Mouse (Mus musculus): ENCODE data around the gene Usp53.
"Not testable (repeated sequence)": the region's sequence is repeated elsewhere in the genome, so short reads cannot be mapped to it uniquely, and the experiment has no call there.

Usp53 gene

GRCm38 (mm10) chr3:122943387-122943890 is 40.9 kb downstream of the Usp53 start:
- no peak for DNase-seq (ENCODE audit: low spot score)

GRCm38 (mm10) chr3:122939215-122939614 is 45.1 kb downstream of the Usp53 start:
- DNase-seq (ENCODE audit: low spot score): peak; percentile 43

- not testable (repeated sequence) for DNase-seq (ENCODE audit: low spot score)
Measured at GRCm38 (mm10) chr3:122937176-122937575, 47.1 kb downstream of the Usp53 start.

GRCm38 (mm10) chr3:122932466-122932865 is 51.8 kb downstream of the Usp53 start:
- DNase-seq (ENCODE audit: low spot score): no peak

GRCm38 (mm10) chr3:122929723-122930122 is 54.6 kb downstream of the Usp53 start:
- no peak for DNase-seq (ENCODE audit: low spot score)

GRCm38 (mm10) chr3:122924009-122924914 is 60.0 kb downstream of the Usp53 start, which contains the start of gene 1810037I17Rik:
1810037I17Rik (plus strand) TSS chr3:122924203.
- DNase-seq (ENCODE audit: low spot score): peak; percentile 96

- no peak for DNase-seq (ENCODE audit: low spot score)
Measured at GRCm38 (mm10) chr3:122923147-122923546, 61.2 kb downstream of the Usp53 start.

GRCm38 (mm10) chr3:122921676-122922527 is 62.4 kb downstream of the Usp53 start:
- DNase-seq (ENCODE audit: low spot score): no peak

GRCm38 (mm10) chr3:122920572-122921435 is 63.5 kb downstream of the Usp53 start:
- DNase-seq (ENCODE audit: low spot score): no peak

GRCm38 (mm10) chr3:122919260-122919659 is 65.0 kb downstream of the Usp53 start, which contains the start of gene Gm10959:
Gm10959 (minus strand) TSS chr3:122919360.
- DNase-seq (ENCODE audit: low spot score): no peak

- no peak for DNase-seq (ENCODE audit: low spot score)
Measured at GRCm38 (mm10) chr3:122918672-122919071, 65.6 kb downstream of the Usp53 start.

- no peak for DNase-seq (ENCODE audit: low spot score)
Measured at GRCm38 (mm10) chr3:122916191-122916680, 68.1 kb downstream of the Usp53 start.

GRCm38 (mm10) chr3:122915493-122915892 is 68.8 kb downstream of the Usp53 start:
- no peak for DNase-seq (ENCODE audit: low spot score)

GRCm38 (mm10) chr3:122907841-122908240 is 76.5 kb downstream of the Usp53 start:
- no peak for DNase-seq (ENCODE audit: low spot score)

- DNase-seq (ENCODE audit: low spot score): peak; percentile 54
Measured at GRCm38 (mm10) chr3:122903746-122904433, 80.4 kb downstream of the Usp53 start.

- no peak for DNase-seq (ENCODE audit: low spot score)
Measured at GRCm38 (mm10) chr3:122898254-122898653, 86.1 kb downstream of the Usp53 start.

GRCm38 (mm10) chr3:122895189-122895731 is 89.0 kb downstream of the Usp53 start:
- no peak for DNase-seq (ENCODE audit: low spot score)

GRCm38 (mm10) chr3:122894772-122895171 is 89.5 kb downstream of the Usp53 start, which contains the start of gene Fabp2:
Fabp2 (plus strand) TSS chr3:122895072.
- no peak for DNase-seq (ENCODE audit: low spot score)

- DNase-seq (ENCODE audit: low spot score): peak; percentile 39
Measured at GRCm38 (mm10) chr3:122888371-122888819, 95.9 kb downstream of the Usp53 start.

Data from lung, postnatal 25 days (tissue).